Mouse (Mus musculus) Muller cell, postnatal 12 days (primary cell): ENCODE results near the gene Pms1.
"Not testable (repeated sequence)": the region's sequence is repeated elsewhere in the genome, so short reads cannot be mapped to it uniquely, and the experiment has no call there.

Experiments
- DNase-seq: peaks from one replicate; pipeline ENCODE4 v3.0.0-alpha.2; 2015; ENCODE audit errors: inconsistent ontology term

Pms1 gene

DNA sequence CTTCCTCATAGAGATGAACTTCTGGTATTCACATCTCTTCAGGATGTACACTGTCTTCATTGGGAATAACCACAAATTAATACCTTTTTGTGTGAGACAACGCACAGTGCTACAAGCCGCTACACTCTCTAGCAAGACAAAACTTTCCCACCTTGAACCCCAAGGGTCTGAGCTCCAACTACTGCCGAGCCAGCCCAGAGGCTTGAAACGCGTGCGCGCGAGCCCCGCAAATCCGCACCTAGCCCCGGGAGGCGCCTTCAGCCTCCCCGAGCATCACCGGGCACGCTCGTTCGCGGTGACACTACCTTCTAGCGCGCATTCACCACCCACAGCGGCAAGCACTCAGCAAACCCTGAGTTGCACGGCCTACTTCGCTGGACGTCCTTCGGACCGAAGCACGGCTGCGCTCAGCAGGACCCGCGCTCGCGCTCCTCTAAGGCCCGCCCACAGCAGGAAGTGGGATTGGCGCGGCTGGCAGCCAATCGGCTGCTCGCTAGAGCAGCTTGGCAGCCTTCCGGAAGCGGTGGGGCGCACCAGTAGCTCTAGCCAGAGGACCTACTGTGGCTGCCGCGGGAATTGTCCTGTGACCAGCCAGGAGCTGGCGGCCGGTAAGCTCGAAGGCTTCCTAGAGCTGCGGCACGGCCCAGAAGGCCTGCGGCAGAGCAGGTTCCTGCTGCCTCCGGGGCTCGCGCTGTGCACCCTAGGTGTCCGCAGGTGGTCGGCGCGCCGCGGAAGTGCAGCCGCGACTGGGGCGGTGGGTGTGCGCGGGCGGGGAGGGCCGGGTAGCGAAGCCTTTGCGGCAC is at the start of gene Pms1, which contains the start of the genes Ormdl1 and Gm28778:
Gene Pms1, minus strand, starts transcription at position 438 of the 803 bp plus-strand sequence.
Gene Ormdl1, plus strand, starts transcription at position 515 of the 803 bp plus-strand sequence.
Gene Gm28778, plus strand, starts transcription at position 531 of the 803 bp plus-strand sequence.
- peak; percentile 96 for DNase-seq

DNA sequence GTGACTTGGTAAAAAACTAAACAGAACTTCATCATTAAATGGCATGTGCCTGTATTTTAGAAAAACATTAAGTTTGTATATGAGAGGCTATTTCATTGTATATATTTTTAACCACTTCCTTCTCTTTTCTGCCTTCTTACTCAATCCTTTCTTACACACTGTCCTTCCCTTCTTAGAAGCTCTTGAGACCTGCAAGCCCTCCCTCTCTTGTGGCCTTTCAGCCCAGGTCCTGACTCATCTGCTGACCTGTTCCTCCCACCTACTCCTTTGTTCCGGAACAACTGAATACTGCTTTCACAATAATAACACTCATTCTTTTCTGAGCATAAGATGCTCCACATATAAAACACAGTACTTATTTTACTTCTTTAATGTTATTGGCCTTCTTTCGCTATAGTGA is 44.3 kb upstream of the Pms1 start:
- no peak for DNase-seq

DNA sequence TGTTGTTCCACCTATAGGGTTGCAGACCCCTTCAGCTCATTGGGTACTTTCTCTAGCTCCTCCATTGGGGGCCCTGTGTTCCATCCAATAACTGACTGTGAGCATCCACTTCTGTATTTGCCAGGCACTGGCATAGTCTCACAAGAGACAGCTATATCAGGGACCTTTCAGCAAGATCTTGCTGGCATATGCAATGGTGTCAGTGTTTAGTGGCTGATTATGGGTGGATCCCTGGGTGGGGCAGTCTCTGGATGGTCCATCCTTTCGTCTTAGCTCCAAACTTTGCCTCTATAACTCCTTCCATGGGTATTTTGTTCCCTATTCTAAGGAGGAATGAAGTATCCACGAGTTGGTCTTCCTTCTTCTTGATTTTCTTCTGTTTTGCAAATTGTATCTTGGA is 40.6 kb upstream of the Pms1 start:
- not testable (repeated sequence) for DNase-seq

- no peak for DNase-seq
Observed at GRCm38 (mm10) chr1:53335465-53335864, 38.6 kb upstream of the Pms1 start.

DNA sequence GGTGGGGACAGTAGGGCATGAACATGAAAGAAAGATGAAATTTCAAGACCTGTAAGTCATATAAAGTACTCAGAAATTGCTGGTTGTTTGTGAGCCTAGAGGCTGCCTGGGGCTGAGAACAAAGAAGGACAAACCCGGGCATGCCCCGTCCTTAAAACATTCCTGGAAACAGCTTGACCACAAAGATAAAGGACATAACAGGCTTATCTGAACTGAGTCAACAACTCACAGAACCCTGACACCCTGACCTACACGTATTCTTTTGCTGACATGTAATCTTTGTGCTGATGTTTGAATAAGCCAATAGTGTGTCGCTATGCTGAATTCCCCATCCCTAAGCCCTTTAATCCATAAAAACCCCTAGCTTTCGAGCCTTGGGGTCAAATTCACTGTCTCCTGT is 36.7 kb upstream of the Pms1 start:
- DNase-seq: not testable (repeated sequence)

DNA sequence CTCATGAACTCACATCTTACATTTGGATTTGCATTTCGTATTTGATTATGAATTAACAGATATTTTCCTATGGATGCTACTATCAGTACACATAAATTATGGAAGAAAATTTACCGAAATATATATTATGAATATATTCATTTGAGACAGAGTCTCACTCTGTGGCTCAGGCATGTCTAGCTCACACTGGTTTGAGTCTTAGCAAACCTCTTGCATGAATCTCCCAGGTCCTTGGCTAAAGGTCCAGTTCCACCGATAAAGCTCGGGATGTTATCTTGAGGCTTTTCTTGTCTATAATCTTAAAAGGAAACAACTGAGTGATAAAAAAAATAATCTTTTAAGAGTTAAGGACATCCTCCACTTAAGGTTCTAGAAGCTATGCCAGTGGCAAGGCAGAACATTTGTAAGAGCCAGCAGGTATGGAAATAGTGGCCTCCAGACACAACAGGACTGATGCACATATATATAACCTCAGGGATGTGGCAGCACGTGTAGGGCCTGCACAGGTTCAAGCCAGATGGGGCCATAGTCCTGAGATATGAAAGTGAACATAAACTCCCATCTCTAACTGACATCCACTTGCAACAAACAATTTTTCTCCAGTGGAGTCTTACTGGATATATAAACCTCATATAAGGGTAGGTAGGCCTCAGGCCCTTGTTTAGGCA is 28.1 kb upstream of the Pms1 start:
- no peak for DNase-seq

GRCm38 (mm10) chr1:53324277-53324676 is 27.5 kb upstream of the Pms1 start:
- DNase-seq: no peak

DNA sequence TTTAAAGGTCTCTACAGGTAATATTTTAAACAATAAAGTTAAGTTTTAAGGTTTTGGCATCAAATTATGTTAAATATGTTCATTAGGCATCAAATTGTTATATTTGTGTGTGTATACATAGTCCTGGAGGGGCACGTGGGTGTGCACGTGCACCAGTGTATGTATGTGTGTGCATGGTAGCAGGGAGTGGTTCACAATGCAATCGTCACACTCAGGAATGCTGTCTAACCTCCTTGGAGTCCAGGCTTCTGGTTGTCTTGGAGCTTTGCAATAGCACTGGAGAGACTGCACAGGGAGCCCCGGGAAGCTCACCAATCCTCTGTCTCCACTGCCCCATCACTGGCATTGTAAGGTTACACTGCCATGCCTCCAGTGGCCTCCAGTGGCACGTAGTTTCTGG is 26.4 kb upstream of the Pms1 start:
- DNase-seq: no peak

DNA sequence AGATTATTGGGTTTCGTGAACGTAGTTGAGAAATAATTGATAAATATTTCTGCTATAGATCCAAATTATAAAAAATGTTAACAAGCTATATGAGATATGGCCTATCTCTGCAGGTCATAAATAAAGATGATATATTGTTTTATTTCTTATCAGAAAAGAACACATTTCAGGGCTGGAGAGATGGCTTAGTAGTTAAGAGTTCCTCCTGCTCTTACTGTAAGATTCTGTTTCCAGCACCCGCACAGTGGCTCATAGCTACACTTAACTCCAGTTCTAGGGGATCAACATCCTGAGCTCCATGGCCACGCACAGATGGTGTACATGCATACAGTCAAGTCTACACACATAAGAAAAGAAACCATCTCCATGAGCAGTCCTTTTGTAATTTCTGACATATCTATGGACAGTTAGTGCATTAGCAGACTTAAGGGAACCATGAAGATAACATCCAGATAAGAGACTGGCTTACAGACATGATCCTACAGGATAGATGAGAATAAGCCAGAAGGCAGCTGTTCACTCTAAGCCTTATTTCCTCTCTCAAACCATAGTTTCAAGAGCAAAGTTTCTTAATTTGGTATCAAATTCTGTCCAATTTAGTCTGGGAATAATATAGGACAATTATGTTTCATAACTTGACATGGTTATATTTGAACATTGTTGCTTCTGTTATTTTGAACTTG is 25.0 kb upstream of the Pms1 start:
- DNase-seq: no peak

DNA sequence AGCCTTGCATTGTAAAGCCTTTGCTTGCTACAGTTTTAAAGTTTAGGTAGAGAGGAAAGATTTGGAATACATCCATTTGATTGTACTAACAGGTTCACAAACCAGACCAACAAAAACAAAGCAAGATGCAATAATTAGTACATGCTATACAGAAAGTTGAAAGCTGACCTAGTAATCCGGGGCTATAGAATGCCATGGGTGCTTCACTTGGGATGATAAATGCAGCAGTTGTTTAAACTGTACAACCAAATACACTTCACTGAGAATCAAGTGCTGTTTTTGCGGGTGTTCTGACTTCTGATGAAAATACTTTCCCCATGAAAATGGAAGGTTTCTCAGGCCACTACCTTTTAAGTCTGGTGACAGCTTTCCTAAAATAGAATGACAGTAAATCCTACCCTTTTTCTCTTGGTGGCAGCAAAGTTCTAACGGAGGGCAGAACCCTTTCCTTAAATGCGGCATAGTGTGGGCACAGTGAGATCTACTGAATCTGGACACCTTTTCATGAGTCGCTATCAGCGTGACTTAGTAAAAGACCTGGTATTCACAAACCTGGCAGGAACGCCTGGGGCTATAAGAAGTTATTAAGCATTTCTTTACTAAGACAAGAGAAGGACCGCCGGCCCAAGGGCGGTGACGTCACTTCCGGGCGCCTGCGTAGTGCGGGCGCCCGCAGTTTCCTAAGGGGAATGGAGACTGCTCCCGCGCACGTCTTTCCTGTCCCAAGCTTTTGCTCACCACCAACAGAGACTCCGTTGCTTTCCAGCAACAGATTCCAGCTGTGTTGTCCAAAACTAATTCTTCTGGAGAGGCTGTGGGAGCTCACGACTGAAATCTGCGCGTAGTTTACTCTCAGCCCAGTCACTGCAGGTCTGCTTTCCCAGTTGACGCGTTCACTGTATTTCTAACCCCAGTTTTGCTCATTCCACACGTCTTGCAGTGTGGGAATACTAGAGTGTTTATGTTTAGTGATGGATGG is 16.5 kb upstream of the Pms1 start, which contains the start of gene Osgepl1:
Gene Osgepl1, plus strand, starts transcription at position 636 of the 979 bp plus-strand sequence.
- DNase-seq: peak; percentile 92

DNA sequence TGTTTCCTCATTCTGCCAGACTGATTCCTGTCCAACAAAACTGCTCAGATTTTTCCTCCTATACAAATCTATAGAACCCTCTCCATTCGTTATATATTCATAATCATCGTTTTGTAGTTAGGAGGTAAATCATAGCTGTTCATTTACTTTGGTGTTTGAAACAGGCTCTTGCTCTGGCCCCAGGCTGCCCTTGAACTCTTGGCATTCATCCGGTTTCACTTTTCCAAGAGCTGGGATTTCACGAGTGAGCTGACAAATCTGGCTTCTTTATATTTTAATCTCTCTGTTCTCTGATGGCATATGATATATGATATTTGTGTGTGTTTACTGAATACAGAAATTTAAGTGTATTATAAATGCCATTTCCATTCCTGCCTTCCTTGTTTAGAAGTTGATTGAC is 3.7 kb upstream of the Pms1 start:
- DNase-seq: no peak

DNA sequence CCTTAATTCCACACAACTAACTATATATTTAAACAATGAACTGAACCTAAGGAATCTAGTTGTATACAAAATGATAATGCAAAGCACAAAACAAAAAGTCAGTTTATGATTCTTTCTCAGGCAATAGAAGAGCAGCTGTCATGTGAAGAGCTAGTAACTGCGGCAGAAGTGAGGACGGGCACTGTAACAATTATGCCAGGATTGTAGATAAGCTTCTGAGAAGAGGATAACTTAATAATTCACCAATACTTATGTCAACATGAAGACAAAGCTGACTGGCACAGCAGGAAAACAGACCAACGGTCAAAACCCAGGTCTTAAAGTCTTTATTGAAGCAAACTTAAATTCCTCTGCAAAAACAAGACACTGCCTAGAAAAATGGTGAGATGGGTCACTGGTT is 5.6 kb downstream of the Pms1 start:
- no peak for DNase-seq

- no peak for DNase-seq
Observed at GRCm38 (mm10) chr1:53272646-53273045, 24.2 kb downstream of the Pms1 start.

DNA sequence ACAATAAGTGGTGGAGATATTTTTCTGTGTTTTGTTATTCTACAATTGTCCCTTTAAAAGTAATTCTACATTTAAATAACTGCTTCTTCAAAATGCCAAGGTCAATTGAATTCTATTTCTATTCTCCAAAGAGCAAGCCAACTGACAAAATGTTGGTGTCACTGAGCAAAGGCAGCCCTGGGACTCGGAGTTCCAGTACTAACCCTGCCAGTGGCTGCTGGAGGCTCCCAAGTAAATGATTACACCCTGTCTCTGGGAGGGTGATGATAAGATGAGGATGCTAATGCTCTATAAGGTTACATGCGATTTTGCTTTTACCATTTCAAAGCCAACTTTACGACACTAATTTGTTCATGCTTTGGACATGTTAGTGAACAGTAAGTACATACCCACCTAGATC is 26.9 kb downstream of the Pms1 start:
- no peak for DNase-seq

DNA sequence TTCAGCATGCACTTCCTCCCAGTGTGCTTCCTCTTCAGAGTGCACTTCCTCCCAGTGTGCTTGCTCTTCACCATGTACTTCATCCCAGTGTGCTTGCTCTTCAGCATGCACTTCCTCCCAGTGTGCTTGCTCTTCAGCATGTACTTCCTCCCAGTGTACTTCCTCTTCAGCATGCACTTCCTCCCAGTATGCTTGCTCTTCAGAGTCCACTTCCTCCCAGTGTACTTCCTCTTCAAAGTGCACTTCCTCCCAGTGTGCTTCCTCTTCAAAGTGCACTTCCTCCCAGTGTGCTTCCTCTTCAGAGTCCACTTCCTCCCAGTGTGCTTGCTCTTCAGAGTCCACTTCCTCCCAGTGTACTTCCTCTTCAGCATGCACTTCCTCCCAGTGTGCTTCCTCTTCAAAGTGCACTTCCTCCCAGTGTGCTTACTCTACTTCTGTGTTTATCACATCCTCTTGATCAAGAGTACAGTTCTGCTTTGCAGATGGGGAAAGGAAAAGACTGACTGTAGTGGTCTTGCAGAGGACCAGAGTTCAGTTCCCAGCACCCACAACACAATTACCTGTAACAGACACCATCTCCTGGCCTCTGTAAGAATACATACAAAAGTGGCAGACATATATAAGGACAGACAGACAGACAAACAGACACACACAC is 31.7 kb downstream of the Pms1 start:
- DNase-seq: not testable (repeated sequence)

GRCm38 (mm10) chr1:53226063-53226462 is 70.8 kb downstream of the Pms1 start:
- DNase-seq: no peak

DNA sequence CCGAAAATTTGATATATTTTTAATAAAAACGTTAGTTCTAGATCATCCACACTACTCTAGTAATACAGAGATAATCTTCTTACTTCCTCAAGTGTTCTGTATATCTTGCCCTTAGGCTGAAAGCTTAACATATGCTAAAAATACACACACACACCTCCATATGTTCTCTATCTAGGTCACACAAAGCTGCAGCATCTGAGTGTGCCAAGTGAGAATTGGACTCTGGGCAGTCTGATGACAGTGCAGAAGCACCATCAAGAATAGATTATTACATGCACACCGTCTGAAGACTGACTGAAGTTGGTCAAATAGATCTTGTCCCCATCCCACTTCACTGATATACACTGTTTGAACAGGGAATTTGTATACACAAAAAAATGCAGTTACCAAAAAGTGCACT is 71.2 kb downstream of the Pms1 start:
- DNase-seq: no peak

DNA sequence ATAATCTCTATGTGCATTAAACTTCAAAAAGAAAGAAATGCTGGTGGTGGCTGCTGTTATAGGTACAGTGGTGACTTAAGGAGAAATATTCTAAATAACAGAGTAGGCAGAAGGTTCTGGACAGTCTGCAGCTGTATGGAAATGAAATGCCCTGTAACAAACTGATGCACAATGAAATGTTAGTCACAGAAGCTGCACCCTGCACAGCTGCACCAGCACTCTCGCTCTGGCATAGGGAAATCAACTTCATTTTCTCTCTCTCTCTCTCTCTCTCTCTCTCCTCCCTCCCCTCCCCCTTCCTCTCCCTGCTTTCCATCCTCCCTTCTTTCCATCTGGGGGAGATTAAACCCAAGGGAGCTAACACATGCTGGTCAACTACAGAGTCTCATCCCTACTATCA is 72.0 kb downstream of the Pms1 start:
- DNase-seq: no peak

GRCm38 (mm10) chr1:53210136-53210535 is 86.7 kb downstream of the Pms1 start:
- no peak for DNase-seq

DNA sequence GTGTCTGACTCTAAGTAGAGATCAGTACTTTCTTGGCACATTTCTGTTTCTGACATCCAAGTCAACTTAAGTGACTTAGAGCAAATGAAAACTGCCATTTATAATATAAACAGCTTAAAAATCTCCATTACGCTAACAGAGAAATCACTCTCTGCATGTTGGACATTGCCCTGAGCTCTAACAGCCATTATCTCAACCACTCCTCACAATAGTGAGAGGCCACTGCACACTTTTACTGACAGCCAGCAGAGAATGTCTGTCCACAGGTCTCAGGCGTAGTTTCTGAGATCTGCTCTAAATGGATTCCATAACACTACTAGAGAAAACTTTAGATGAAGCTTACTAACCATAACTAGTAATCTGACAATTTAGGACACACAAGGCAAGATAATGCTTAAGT is 92.9 kb downstream of the Pms1 start:
- no peak for DNase-seq
